Mouse (Mus musculus) limb, embryonic 14.5 days (tissue): Measurements from ENCODE around the gene Cnn3. TPM values are rescaled to one million over a fixed set of nuclear protein-coding genes. Genes with fewer than 3 reads are reported as not detected.
A peak's percentile ranks its signal among the peaks of the same experiment; 100 is the strongest.

ENCODE experiments used
- ATAC-seq: fragments of 200-750 bp; cut with Nextera tagmentation; 2 replicates; pipeline ENCODE4 v1.8.0; 2017; ENCODE audit warnings: low read depth, moderate number of reproducible peaks, moderate TSS enrichment; ENCODE audit not compliant: low FRiP score
- DNase-seq: peaks from one replicate; pipeline ENCODE4 v3.0.0-alpha.2; 2015; ENCODE audit warnings: low spot score
- H3K27ac ChIP-seq: fragments of 300-500 bp; sonication (generic); replicated peaks from 2 replicates; pipeline ENCODE4 v1.5.1; 2014; ENCODE audit warnings: low read depth, mild to moderate bottlenecking, low read length, moderate library complexity, mixed read lengths
- H3K27me3 ChIP-seq: fragments of 300-500 bp; sonication (generic); 2 replicates; pipeline ENCODE4 v1.6.1; 2014; ENCODE audit warnings: low read length, mixed read lengths; ENCODE audit not compliant: control insufficient read depth, insufficient read depth
- H3K36me3 ChIP-seq: fragments of 300-500 bp; sonication (generic); 2 replicates; pipeline ENCODE4 v1.6.1; 2014; ENCODE audit warnings: mild to moderate bottlenecking, low read length, moderate library complexity, mixed read lengths; ENCODE audit not compliant: control insufficient read depth, insufficient read depth
- H3K4me1 ChIP-seq: fragments of 300-500 bp; sonication (generic); 2 replicates; pipeline ENCODE4 v1.6.1; 2014; ENCODE audit warnings: antibody characterized with exemption, low read length, mixed read lengths; ENCODE audit not compliant: control insufficient read depth, insufficient read depth
- H3K4me2 ChIP-seq: fragments of 300-500 bp; sonication (generic); replicated peaks from 2 replicates; pipeline ENCODE4 v1.6.1; 2014; ENCODE audit warnings: low read depth, mild to moderate bottlenecking, low read length, moderate library complexity; ENCODE audit not compliant: severe bottlenecking
- H3K4me3 ChIP-seq: fragments of 300-500 bp; sonication (generic); replicated peaks from 2 replicates; pipeline ENCODE4 v1.5.1; 2014; ENCODE audit warnings: low read length
- H3K9ac ChIP-seq: fragments of 300-500 bp; sonication (generic); 2 replicates; pipeline ENCODE4 v1.6.1; 2014; ENCODE audit warnings: mild to moderate bottlenecking, low read depth, low read length, moderate library complexity; ENCODE audit not compliant: severe bottlenecking
- H3K9me3 ChIP-seq: fragments of 300-500 bp; sonication (generic); 2 replicates; pipeline ENCODE4 v1.6.1; 2016; ENCODE audit warnings: low read length; ENCODE audit not compliant: control insufficient read depth
- POLR2A ChIP-seq: fragments of 200-500 bp; IDR thresholded peaks from 2 replicates; pipeline ENCODE4 v1.8.0; 2012; ENCODE audit warnings: inconsistent platforms, mild to moderate bottlenecking, moderate library complexity, borderline replicate concordance; ENCODE audit not compliant: insufficient read depth, insufficient read length; ENCODE audit errors: extremely low read depth
- WGBS: fragments of 180-500 bp; shearing (Covaris S2); extraction: QIAGEN DNeasy Blood & Tissue Kit; methylation state at CpG from one replicate; pipeline ENCODE4 v1.1.7; 2014; 5-methylcytosine and 5-hydroxymethylcytosine counted together
- polyA plus RNA-seq, 2 experiments: library from polyadenylated mRNA; depleted of rRNA in 1 of 2; stranded (reverse) in 1 of 2; unstranded in 1 of 2; fragments of >200 nt; fragmentation: Nextera tagmentation in 1 of 2; extraction: Ambion mirVana in 1 of 2; gene quantifications; 2 replicates each; pipeline versions ENCODE4 v1.2.1 to v1.2.3; 2012 to 2014

The Cnn3 gene
- polyA plus RNA-seq, 2 experiments = 674 to 746 TPM

DNA sequence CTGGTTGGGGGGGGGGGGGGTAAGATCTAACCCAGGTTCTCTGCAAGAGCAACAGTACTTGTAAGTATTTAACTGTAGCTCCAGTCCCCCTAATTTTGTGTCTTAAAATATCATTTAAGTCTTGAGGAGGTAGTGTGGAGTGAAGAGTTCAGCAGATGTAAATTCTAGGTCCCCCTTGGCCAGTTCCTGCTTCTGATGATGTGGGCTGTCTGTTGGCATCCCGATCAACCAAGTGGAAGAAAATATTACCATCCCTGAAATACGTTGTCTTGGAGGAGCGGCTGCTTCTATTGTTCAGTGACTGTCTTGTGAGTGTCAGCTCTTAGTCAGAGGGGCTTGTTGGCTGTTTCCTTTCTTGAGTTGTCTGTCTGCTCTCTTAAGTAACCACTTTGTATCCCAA, 3.2 kb downstream of the Cnn3 start:
- Histone ChIP-seq H3K4me3 (peak overlapping the region; percentile 89; the same call in 1 of the 2 replicates), H3K4me1 (peaks cover 54% of the 10 kb centered on the region), H3K36me3 (0 out of 2 replicates have a peak, but pooled peaks cover 4% of the 10 kb centered on the region), H3K4me2 (peak overlapping the region; percentile 90), H3K9ac (no peak overlapping the region), H3K9me3 (no peaks in the 10 kb centered on the region), H3K27ac (no peak overlapping the region), H3K27me3 (no peaks in the 10 kb centered on the region)
- no peak for TF ChIP-seq POLR2A
- WGBS = 65% methylated on average over 3 of the region's 3 CpGs
- ATAC-seq = no peak
- DNase-seq = no peak

DNA sequence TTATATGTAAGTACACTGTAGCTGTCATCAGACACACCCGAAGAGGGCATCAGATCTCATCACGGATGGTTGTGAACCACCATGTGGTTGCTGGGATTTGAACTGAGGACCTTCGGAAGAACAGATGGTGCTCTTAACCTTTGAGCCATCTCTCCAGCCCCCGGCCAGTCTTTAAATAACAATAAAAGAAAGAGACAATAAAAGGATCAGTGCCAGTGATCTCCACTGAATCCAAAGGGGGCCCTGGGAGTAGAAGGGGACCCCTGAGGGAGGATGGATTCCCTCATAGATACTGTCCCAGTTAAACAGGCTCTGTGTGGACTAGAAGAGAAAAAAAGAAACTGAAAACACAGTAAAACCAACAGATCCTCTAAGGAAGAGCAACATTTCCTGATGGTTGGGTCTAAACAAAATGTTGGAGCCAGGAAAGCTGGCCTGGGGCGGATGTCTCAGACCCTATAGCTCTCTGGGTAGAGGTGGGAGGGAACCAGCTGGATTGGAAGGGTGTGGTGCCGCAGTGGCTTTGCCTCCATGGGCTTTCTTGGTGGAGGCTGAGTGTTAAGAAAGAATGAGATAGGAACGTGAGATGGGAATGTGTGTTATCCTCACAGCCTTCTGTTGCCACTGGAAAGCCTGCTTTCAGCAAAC, 4.1 kb downstream of the Cnn3 start:
- ATAC-seq (no peak), DNase-seq (no peak)
- Histone ChIP-seq H3K27ac (no peak overlapping the region), H3K36me3 (0 out of 2 replicates have a peak, but pooled peaks cover 4% of the 10 kb centered on the region), H3K4me2 (peak overlapping the region; percentile 90; the same call in 1 of the 2 replicates), H3K4me1 (peaks cover 63% of the 10 kb centered on the region), H3K4me3 (no peak overlapping the region), H3K9me3 (no peaks in the 10 kb centered on the region), H3K9ac (no peak overlapping the region), H3K27me3 (no peaks in the 10 kb centered on the region)
- TF ChIP-seq POLR2A = no peak
- 56% methylated on average over 7 of the region's 7 CpGs for WGBS

DNA sequence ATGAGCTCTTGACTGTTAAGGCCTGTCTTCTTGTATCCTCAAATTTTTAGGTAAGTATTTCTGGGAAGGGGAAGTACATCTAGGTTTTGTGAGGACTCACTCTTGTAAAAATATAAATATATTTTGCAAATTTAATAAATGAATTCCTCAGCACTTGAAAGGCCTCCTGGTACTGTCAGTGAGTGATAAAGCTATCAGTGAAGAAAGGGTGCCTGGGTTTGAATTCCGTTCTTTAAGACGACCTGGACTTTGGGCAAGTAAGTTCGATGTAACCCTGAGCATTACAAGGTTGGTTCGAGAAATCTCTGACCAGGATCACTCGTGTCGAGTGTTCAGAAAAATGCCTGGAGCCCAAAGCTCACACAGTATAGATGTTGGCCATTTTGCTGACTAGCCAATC, 7.1 kb downstream of the Cnn3 start:
- Histone ChIP-seq H3K9ac (peak overlapping the region; percentile 32), H3K4me3 (no peak overlapping the region), H3K9me3 (no peaks in the 10 kb centered on the region), H3K27ac (peak overlapping the region; percentile 83), H3K4me1 (peaks cover 64% of the 10 kb centered on the region), H3K4me2 (peak overlapping the region; percentile 37), H3K27me3 (no peaks in the 10 kb centered on the region), H3K36me3 (peaks cover 6% of the 10 kb centered on the region; the same call in 1 of the 2 replicates)
- no peak for TF ChIP-seq POLR2A
- ATAC-seq (no peak), DNase-seq (no peak)
- WGBS = 58% methylated on average over 6 of the region's 6 CpGs

DNA sequence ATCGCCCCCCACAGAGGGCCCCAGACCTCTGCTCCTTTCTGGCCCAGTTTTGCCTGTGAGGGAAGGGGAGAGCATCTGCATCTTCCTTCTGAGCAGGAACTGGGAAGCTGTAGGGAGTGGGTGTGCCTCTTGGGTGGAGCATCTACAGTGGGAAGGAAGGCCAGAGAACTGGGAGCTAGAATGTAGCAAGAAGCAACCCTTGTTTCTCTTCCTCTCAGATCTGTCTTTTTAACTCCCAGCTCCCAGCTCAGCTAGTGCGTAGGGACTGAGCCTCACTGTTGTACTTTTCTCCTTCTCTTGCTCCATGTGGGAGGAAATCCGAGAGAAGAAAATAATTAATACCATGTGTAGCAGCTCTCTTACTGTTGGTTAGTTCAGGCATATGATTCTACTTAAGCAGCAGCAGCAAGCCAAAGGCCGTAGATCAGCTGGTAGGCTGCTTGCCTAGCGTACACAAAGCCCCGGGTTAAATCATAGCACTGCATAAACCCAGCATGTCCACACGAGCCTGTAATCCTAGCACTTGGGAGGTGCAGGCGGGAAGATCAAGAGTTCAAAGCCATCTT, 7.8 kb downstream of the Cnn3 start:
- Histone ChIP-seq H3K27ac (peak overlapping the region; percentile 83), H3K4me3 (peak overlapping the region; percentile 6; the same call in 1 of the 2 replicates), H3K27me3 (no peaks in the 10 kb centered on the region), H3K9me3 (no peaks in the 10 kb centered on the region), H3K4me2 (peak overlapping the region; percentile 37), H3K36me3 (peaks cover 8% of the 10 kb centered on the region; the same call in 1 of the 2 replicates), H3K4me1 (peaks cover 66% of the 10 kb centered on the region), H3K9ac (peak overlapping the region; percentile 32)
- DNase-seq (peak; percentile 88), ATAC-seq (peak; percentile 89)
- no peak for TF ChIP-seq POLR2A
- 8% methylated on average over 8 of the region's 8 CpGs for WGBS

DNA sequence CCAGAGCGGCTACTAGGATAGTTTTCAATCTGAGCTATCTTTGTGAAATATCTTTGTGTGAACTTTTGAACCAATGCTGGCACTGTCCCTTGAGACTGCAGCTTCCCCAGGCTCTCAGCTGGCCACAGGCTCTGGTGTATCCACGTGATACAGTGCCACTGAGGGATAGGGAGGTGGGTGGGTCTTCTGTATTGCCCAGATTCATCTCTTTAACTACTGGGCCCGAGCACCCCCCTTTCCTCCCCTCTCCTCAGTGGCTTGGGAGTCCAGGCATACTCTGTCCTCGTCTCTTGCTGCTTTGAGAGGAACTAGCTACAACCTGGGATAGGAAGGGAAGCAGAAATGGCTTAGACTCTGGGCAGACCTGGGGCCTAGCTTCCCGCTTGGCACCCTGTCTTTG, 9.0 kb downstream of the Cnn3 start:
- H3K27ac ChIP-seq = no peak overlapping the region
- peaks cover 65% of the 10 kb centered on the region for H3K4me1 ChIP-seq
- no peak for DNase-seq
- TF ChIP-seq POLR2A = no peak
- H3K4me3 ChIP-seq = no peak overlapping the region
- H3K36me3 ChIP-seq = peaks cover 8% of the 10 kb centered on the region; the same call in 1 of the 2 replicates
- H3K9ac ChIP-seq = no peak overlapping the region
- no peaks in the 10 kb centered on the region for H3K27me3 ChIP-seq
- no peak for ATAC-seq
- 63% methylated on average over 5 of the region's 5 CpGs for WGBS
- H3K9me3 ChIP-seq = no peaks in the 10 kb centered on the region
- H3K4me2 ChIP-seq = no peak overlapping the region

DNA sequence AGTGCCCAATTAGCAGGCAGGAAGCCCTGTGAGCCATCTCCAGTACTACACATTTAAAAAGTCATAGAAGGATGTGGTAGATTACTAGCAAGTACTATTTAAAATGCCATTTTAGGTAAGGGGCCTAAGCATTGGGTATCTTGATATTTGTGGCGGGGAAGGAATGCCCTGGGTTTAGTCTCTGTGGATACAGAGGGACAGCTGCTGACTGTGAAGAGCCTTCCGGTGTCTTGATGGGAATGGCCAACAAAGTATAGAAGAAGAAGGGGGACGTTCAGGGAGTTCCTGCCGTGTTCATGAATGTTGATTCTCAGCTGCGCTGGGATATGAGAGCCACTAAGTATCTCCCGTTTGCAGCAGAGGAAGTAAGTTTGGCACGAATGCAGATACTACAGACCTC, 10.8 kb downstream of the Cnn3 start:
- no peak overlapping the region for H3K27ac ChIP-seq
- DNase-seq = no peak
- no peak for ATAC-seq
- no peak overlapping the region for H3K9ac ChIP-seq
- peaks cover 15% of the 10 kb centered on the region for H3K36me3 ChIP-seq
- WGBS = 86% methylated on average over 7 of the region's 7 CpGs
- TF ChIP-seq POLR2A = no peak
- peaks cover 60% of the 10 kb centered on the region for H3K4me1 ChIP-seq
- no peaks in the 10 kb centered on the region for H3K9me3 ChIP-seq
- H3K4me3 ChIP-seq = no peak overlapping the region
- H3K27me3 ChIP-seq = no peaks in the 10 kb centered on the region
- H3K4me2 ChIP-seq = no peak overlapping the region
